8 mouse cellular contexts compared by ENCODE assay signal in genomic region chr6:28705384-28706107, GRCm38 (mm10).
DNase-seq lines count a peak whose midpoint lies in the region; ATAC-seq and TF ChIP-seq lines count a peak whose summit lies in the region.

No protein-coding gene starts in this region.

- no peaks in the 10 kb centered on the region for H3K9me3 ChIP-seq in hindbrain, embryonic 14.5 days (ENCODE audit: control insufficient read depth, low read length)
- no peaks in the 10 kb centered on the region for H3K9me3 ChIP-seq in hindbrain, embryonic 10.5 days
- no peaks in the 10 kb centered on the region for H3K9me3 ChIP-seq in hindbrain, postnatal 0 days (ENCODE audit: low read length)
- no peaks in the 10 kb centered on the region for H3K9me3 ChIP-seq in liver, embryonic 16.5 days (replicated peaks; ENCODE audit: control insufficient read depth, low read length)

- H3K4me2 ChIP-seq in hindbrain, embryonic 14.5 days (replicated peaks): no peak overlapping the region
- no peak overlapping the region for H3K4me2 ChIP-seq in hindbrain, postnatal 0 days (ENCODE audit: low read depth, low read length)
- peak overlapping the region; percentile 15 for H3K4me2 ChIP-seq in liver, embryonic 16.5 days (ENCODE audit: low read depth, low read length)

- H3K9ac ChIP-seq in hindbrain, embryonic 14.5 days: no peak overlapping the region
- H3K9ac ChIP-seq in hindbrain, postnatal 0 days (replicated peaks; ENCODE audit: low read length): no peak overlapping the region
- H3K9ac ChIP-seq in liver, embryonic 16.5 days (ENCODE audit: low read depth, low read length): no peak overlapping the region

- DNase-seq in hindbrain, embryonic 14.5 days (ENCODE audit: low spot score): no peak
- DNase-seq in hindbrain, embryonic 10.5 days (ENCODE audit: low spot score): no peak
- peak; percentile 33 to 55 for DNase-seq in cerebellum, postnatal 36 days
- DNase-seq in hindbrain, postnatal 0 days (ENCODE audit: low spot score): peak; percentile 51
- no peak for DNase-seq in adrenal gland, postnatal 4 days (ENCODE audit: low spot score in 2 of 2)
- DNase-seq in urinary bladder, adult 2 months (ENCODE audit: low spot score): no peak
- no peak for DNase-seq in adrenal gland, adult 8-10 months

- no peak overlapping the region for H3K4me3 ChIP-seq in hindbrain, embryonic 14.5 days (replicated peaks; ENCODE audit: low read length)
- H3K4me3 ChIP-seq in hindbrain, embryonic 10.5 days: no peak overlapping the region
- H3K4me3 ChIP-seq in hindbrain, postnatal 0 days (ENCODE audit: low read length): no peak overlapping the region
- no peak overlapping the region for H3K4me3 ChIP-seq in liver, embryonic 16.5 days (ENCODE audit: low read depth, low read length)

- no peak for TF ChIP-seq CTCF in hindbrain, postnatal 0 days (IDR thresholded peaks at IDR 0.05; ENCODE audit: low read depth)

- no peaks in the 10 kb centered on the region for H3K27me3 ChIP-seq in hindbrain, embryonic 14.5 days (ENCODE audit: control insufficient read depth, insufficient read depth, low read length)
- no peaks in the 10 kb centered on the region for H3K27me3 ChIP-seq in hindbrain, embryonic 10.5 days (ENCODE audit: insufficient read depth, poor library complexity, severe bottlenecking)
- H3K27me3 ChIP-seq in hindbrain, postnatal 0 days (ENCODE audit: insufficient read depth, low read length): no peaks in the 10 kb centered on the region
- no peaks in the 10 kb centered on the region for H3K27me3 ChIP-seq in liver, embryonic 16.5 days (ENCODE audit: control insufficient read depth, insufficient read depth, low read depth, low read length)

- H3K36me3 ChIP-seq in hindbrain, embryonic 14.5 days (replicated peaks; ENCODE audit: control insufficient read depth, insufficient read depth): no peaks in the 10 kb centered on the region
- H3K36me3 ChIP-seq in hindbrain, embryonic 10.5 days: peaks cover 24% of the 10 kb centered on the region
- no peaks in the 10 kb centered on the region for H3K36me3 ChIP-seq in hindbrain, postnatal 0 days (ENCODE audit: insufficient read depth, low read length)
- no peaks in the 10 kb centered on the region; the same call in 1 of the 2 replicates for H3K36me3 ChIP-seq in liver, embryonic 16.5 days (ENCODE audit: control insufficient read depth, insufficient read depth)

- H3K4me1 ChIP-seq in hindbrain, embryonic 14.5 days (replicated peaks; ENCODE audit: control insufficient read depth, insufficient read depth, low read length): peaks cover 19% of the 10 kb centered on the region
- H3K4me1 ChIP-seq in hindbrain, embryonic 10.5 days (replicated peaks): peaks cover 11% of the 10 kb centered on the region; the same call in 1 of the 2 replicates
- H3K4me1 ChIP-seq in hindbrain, postnatal 0 days (ENCODE audit: insufficient read depth, low read length): peaks cover 18% of the 10 kb centered on the region
- peaks cover 43% of the 10 kb centered on the region for H3K4me1 ChIP-seq in liver, embryonic 16.5 days (ENCODE audit: control insufficient read depth, low read depth, low read length)

- H3K27ac ChIP-seq in hindbrain, embryonic 14.5 days: peak overlapping the region; percentile 4
- no peak overlapping the region for H3K27ac ChIP-seq in hindbrain, embryonic 10.5 days
- peak overlapping the region; percentile 48; the same call in 1 of the 2 replicates for H3K27ac ChIP-seq in hindbrain, postnatal 0 days
- H3K27ac ChIP-seq in liver, embryonic 16.5 days (ENCODE audit: low read length): peak overlapping the region; percentile 65

- peak; percentile 37; the same call in 1 of the 2 replicates for ATAC-seq in hindbrain, embryonic 14.5 days (ENCODE audit: low FRiP score)
- peak; percentile 75 for ATAC-seq in hindbrain, postnatal 0 days
- peak; percentile 50 for ATAC-seq in liver, embryonic 16.5 days (ENCODE audit: low read depth)

- WGBS in hindbrain, embryonic 14.5 days: 63% methylated on average over 6 of the region's 6 CpGs
- 91% methylated on average over 6 of the region's 6 CpGs for WGBS in hindbrain, embryonic 10.5 days
- 45% methylated on average over 6 of the region's 6 CpGs for WGBS in hindbrain, postnatal 0 days
- WGBS in liver, embryonic 16.5 days (ENCODE audit: insufficient replicate concordance): 24% methylated on average over 6 of the region's 6 CpGs

Comparison
In these comparisons a context has a peak if more than half of its experiments do, and no peak if none do; other contexts are left out.
1. DNase-seq: peak in cerebellum, postnatal 36 days (2 of 2) and hindbrain, postnatal 0 days (single experiment); none in hindbrain, embryonic 14.5 days (single experiment), hindbrain, embryonic 10.5 days (single experiment), adrenal gland, postnatal 4 days (0 of 2), urinary bladder, adult 2 months (single experiment) and adrenal gland, adult 8-10 months (single experiment).
2. Peak in every context shown above with its lines, with median percentiles within 50 percentile points of each other: ATAC-seq.